17 mouse cellular contexts compared by ENCODE assay signal in genomic region chrX:164951858-164952576, GRCm38 (mm10). TPM values are rescaled to one million over a fixed set of nuclear protein-coding genes. Genes with fewer than 3 reads are reported as not detected.
DNase-seq lines count a peak whose midpoint lies in the region; ATAC-seq lines count a peak whose summit lies in the region.
"Had no signal": no experiment of that assay in that cellular context is flagged by ENCODE, and none has a peak within 500 bp of the region (broad histone marks: within the 10 kb centered on the region; RNA-seq: fewer than 3 reads in every experiment).

No protein-coding gene starts in this region.

- WGBS in limb, embryonic 15.5 days, result 42% methylated on average over 11 of the region's 11 CpGs

- H3K9ac ChIP-seq in limb, embryonic 15.5 days, result no peak overlapping the region
- H3K9ac ChIP-seq: embryonic facial prominence, embryonic 12.5 days; heart, embryonic 13.5 days had no signal

- peak; percentile 24 to 39 for DNase-seq in heart, adult 9 months (ENCODE audit: low spot score in 2 of 2)
- no peak for DNase-seq in heart, postnatal 36 days
- DNase-seq in embryo, embryonic 10.5 days (ENCODE audit: low spot score), result peak; percentile 2
- no peak for DNase-seq in adrenal gland, adult 2 months
- no peak for DNase-seq in ovary, postnatal 10 days (ENCODE audit: low spot score)
- no peak for DNase-seq in ovary, adult 18-20 months (ENCODE audit: low spot score)
- DNase-seq: adrenal gland, postnatal 10 days; cerebellum, adult 18-20 months; thymus, postnatal 25 days had no signal

- H3K4me1 ChIP-seq in limb, embryonic 15.5 days, result no peaks in the 10 kb centered on the region; the same call in 1 of the 2 replicates
- H3K4me1 ChIP-seq: embryonic facial prominence, embryonic 12.5 days; heart, embryonic 13.5 days had no signal

- no peaks in the 10 kb centered on the region for H3K9me3 ChIP-seq in limb, embryonic 15.5 days
- H3K9me3 ChIP-seq: embryonic facial prominence, embryonic 12.5 days; heart, embryonic 13.5 days had no signal

- H3K36me3 ChIP-seq in limb, embryonic 15.5 days, result no peaks in the 10 kb centered on the region
- H3K36me3 ChIP-seq: embryonic facial prominence, embryonic 12.5 days had no signal

- ATAC-seq in hematopoietic stem cell, adult 5-6 weeks (replicated peaks in 1 of 2; ENCODE audit: insufficient read depth in 1 of 2, low FRiP score in 2 of 2, low TSS enrichment in 1 of 2, low read depth in 1 of 2, poor library complexity in 2 of 2, severe bottlenecking in 2 of 2), result peak; percentile 48 to 75
- no peak for ATAC-seq in limb, embryonic 15.5 days (ENCODE audit: insufficient number of reproducible peaks, low FRiP score, low TSS enrichment, low read depth)
- ATAC-seq: forebrain, embryonic 14.5 days; intestine, postnatal 0 days had no signal

- no peak overlapping the region for H3K4me3 ChIP-seq in limb, embryonic 15.5 days
- H3K4me3 ChIP-seq: embryonic facial prominence, embryonic 12.5 days; heart, embryonic 13.5 days had no signal

- no peaks in the 10 kb centered on the region for H3K27me3 ChIP-seq in limb, embryonic 15.5 days
- H3K27me3 ChIP-seq: CH12.LX; embryonic facial prominence, embryonic 12.5 days; heart, embryonic 13.5 days had no signal

- no peak overlapping the region for H3K4me2 ChIP-seq in limb, embryonic 15.5 days
- H3K4me2 ChIP-seq: embryonic facial prominence, embryonic 12.5 days; heart, embryonic 13.5 days had no signal

- H3K27ac ChIP-seq in limb, embryonic 15.5 days, result 0 out of 2 replicates have a peak overlapping the region, but pooled peaks have one; percentile 33
- H3K27ac ChIP-seq: embryonic facial prominence, embryonic 12.5 days had no signal

- intact Hi-C loops in heart, postnatal 36 days (cut with DNase I), result no loop called here

RNA-seq across cellular contexts. Expression of gene Mospd2, which starts 28.2 kb away (rescaled TPM):
- 10 to 100 TPM; 14.6 to 17.3 TPM for total RNA-seq in heart, postnatal 36 days (2021)
- total RNA-seq in hematopoietic stem cell, adult 5-6 weeks (2017), result 37.4 and 41.2 TPM in 2 replicates
- 20.7 and 21.7 TPM in 2 replicates for polyA plus RNA-seq in limb, embryonic 15.5 days (2015; fragmentation: Nextera tagmentation; extraction: Ambion mirVana)
- 10 to 100 TPM; 20.7 to 31.0 TPM for total RNA-seq in adrenal gland, adult 2 months (2021)
- polyA plus RNA-seq in adrenal gland, adult 2 months (2012; rRNA removed), result 0.57 and 0.59 TPM in 2 replicates

RNA-seq across cellular contexts. Expression of gene Fancb, which starts 28.4 kb away (rescaled TPM):
- 1 to 10 TPM in 1 of 2 experiments, under 1 TPM in 1; 0.44 to 1.1 TPM for total RNA-seq in heart, postnatal 36 days (2021)
- total RNA-seq in hematopoietic stem cell, adult 5-6 weeks (2017), result 8.4 and 9.5 TPM in 2 replicates
- 9.4 and 10.1 TPM in 2 replicates for polyA plus RNA-seq in limb, embryonic 15.5 days (2015; fragmentation: Nextera tagmentation; extraction: Ambion mirVana)
- 1 to 10 TPM in 1 of 2 experiments, under 1 TPM in 1; 0.86 to 1.2 TPM for total RNA-seq in adrenal gland, adult 2 months (2021)
- polyA plus RNA-seq in adrenal gland, adult 2 months (2012; rRNA removed), result 0.03 TPM in 1 of 2 replicates, not detected in the other

RNA-seq across cellular contexts. Expression of gene Gm17604, which starts 52.6 kb away (rescaled TPM):
- total RNA-seq in heart, postnatal 36 days (2021), result not detected
- total RNA-seq in hematopoietic stem cell, adult 5-6 weeks (2017), result not detected in 2 replicates
- polyA plus RNA-seq in limb, embryonic 15.5 days (2015; fragmentation: Nextera tagmentation; extraction: Ambion mirVana), result not detected in 2 replicates
- total RNA-seq in adrenal gland, adult 2 months (2021), result not detected
- not detected in 2 replicates for polyA plus RNA-seq in adrenal gland, adult 2 months (2012; rRNA removed)
- total RNA-seq: adrenal gland, postnatal 10 days; CH12.LX; left cerebral cortex, postnatal 10 days had no signal
- polyA plus RNA-seq: embryonic facial prominence, embryonic 12.5 days; forebrain, embryonic 14.5 days; heart, embryonic 13.5 days; intestine, postnatal 0 days had no signal

Comparison
In these comparisons a context has a peak if more than half of its experiments do, and no peak if none do; other contexts are left out.
1. DNase-seq: peak in heart, adult 9 months (2 of 2) and embryo, embryonic 10.5 days (single experiment); none in heart, postnatal 36 days (0 of 2), adrenal gland, adult 2 months (single experiment), ovary, postnatal 10 days (single experiment) and ovary, adult 18-20 months (single experiment).